Mouse (Mus musculus) ES-E14 (cell line): ENCODE data around the gene Tenm2.

Source experiments
- CHD2 ChIP-seq: IDR thresholded peaks from 2 replicates; pipeline ENCODE4 v1.6.1; 2014; ENCODE audit warnings: mild to moderate bottlenecking, low read depth, low read length, inconsistent platforms
- HCFC1 ChIP-seq: IDR thresholded peaks from 2 replicates; pipeline ENCODE4 v1.6.1; 2012; ENCODE audit warnings: low read length, inconsistent platforms, borderline replicate concordance; ENCODE audit not compliant: insufficient read depth
- MAFK ChIP-seq: IDR thresholded peaks from 2 replicates; pipeline ENCODE4 v1.6.1; 2014; ENCODE audit warnings: mild to moderate bottlenecking, low read depth, low read length, inconsistent platforms; ENCODE audit not compliant: insufficient read depth
- ZC3H11A ChIP-seq: IDR thresholded peaks from 2 replicates; pipeline ENCODE4 v1.6.1; 2012; ENCODE audit warnings: low read depth, mild to moderate bottlenecking, inconsistent platforms, low read length, borderline replicate concordance
- ZNF384 ChIP-seq: IDR thresholded peaks from 2 replicates; pipeline ENCODE4 v1.6.1; 2012; ENCODE audit warnings: low read depth, low read length, inconsistent platforms

GRCm38 (mm10) chr11:35963554-35963953 lies 1272.2 kb downstream of the Tenm2 start:
- TF ChIP-seq HCFC1 (no peak), ZC3H11A (no peak), CHD2 (no peak), ZNF384 (no peak), MAFK (no peak)
